Mouse (Mus musculus) left cerebral cortex, postnatal 36 days (tissue): ENCODE data around the gene Eef1akmt2. TPM values are rescaled to one million over a fixed set of nuclear protein-coding genes. Genes with fewer than 3 reads are reported as not detected.

Experiments used
- DNase-seq, 2 experiments: peaks; one replicate each; pipeline ENCODE4 v3.0.0; 2021 to 2022; ENCODE audit warnings: low spot score in 2 of 2, mixed read lengths in 1 of 2
- intact Hi-C: fragments of 180-260 bp; cut with DNase I; formaldehyde crosslinking; loops from one replicate; pipeline ENCODE4 v1.15.1; 2025
- total RNA-seq, 2 experiments: library from RNA; stranded (reverse); gene quantifications; 2 replicates each; pipeline ENCODE4 v1.2.3; 2021

Eef1akmt2 gene
- 10 to 100 TPM; 32.5 to 37.2 TPM for total RNA-seq

- intact Hi-C loops, result loop anchor here (5.0 kb wide), 1 partner anchor 40 kb away; the partner anchor contains the start of gene Fam53b
- DNase-seq, result peak; percentile 85 to 87
Observed at GRCm38 (mm10) chr7:132852173-132852844, at the start of gene Eef1akmt2. TSS of gene Eef1akmt2 (minus strand) at chr7:132852673.

- DNase-seq, result no peak
- intact Hi-C loops, result no loop called here
Observed at GRCm38 (mm10) chr7:132900826-132901531, 48.5 kb upstream of the Eef1akmt2 start.

GRCm38 (mm10) chr7:132898234-132898633 lies 45.8 kb upstream of the Eef1akmt2 start:
- intact Hi-C loops, result no loop called here

GRCm38 (mm10) chr7:132897258-132897657 lies 44.8 kb upstream of the Eef1akmt2 start:
- DNase-seq, result no peak
- intact Hi-C loops, result no loop called here

More at GRCm38 (mm10) chr7:132898234-132898633, 45.8 kb upstream of the Eef1akmt2 start:
- DNase-seq, result no peak

- no peak for DNase-seq
- intact Hi-C loops, result no loop called here
Observed at GRCm38 (mm10) chr7:132896206-132896815, 43.8 kb upstream of the Eef1akmt2 start.

- intact Hi-C loops, result no loop called here
- no peak for DNase-seq
Observed at GRCm38 (mm10) chr7:132894841-132895555, 42.5 kb upstream of the Eef1akmt2 start.

- no peak for DNase-seq
- intact Hi-C loops, result no loop called here
Observed at GRCm38 (mm10) chr7:132893336-132893735, 40.9 kb upstream of the Eef1akmt2 start.

- DNase-seq, result no peak
- intact Hi-C loops, result no loop called here
Observed at GRCm38 (mm10) chr7:132892806-132893205, 40.3 kb upstream of the Eef1akmt2 start.

GRCm38 (mm10) chr7:132892311-132892661 lies 39.8 kb upstream of the Eef1akmt2 start:
- intact Hi-C loops, result no loop called here
- no peak for DNase-seq

- intact Hi-C loops, result no loop called here
- DNase-seq, result no peak
Observed at GRCm38 (mm10) chr7:132891561-132892310, 39.3 kb upstream of the Eef1akmt2 start.

- no peak for DNase-seq
- intact Hi-C loops, result no loop called here
Observed at GRCm38 (mm10) chr7:132890201-132890600, 37.7 kb upstream of the Eef1akmt2 start.

GRCm38 (mm10) chr7:132889691-132890090 lies 37.2 kb upstream of the Eef1akmt2 start:
- DNase-seq, result no peak
- intact Hi-C loops, result loop anchor here (10.0 kb wide), 1 partner anchor 115 kb away; no protein-coding TSS in a partner anchor

GRCm38 (mm10) chr7:132888518-132889249 lies 36.2 kb upstream of the Eef1akmt2 start:
- intact Hi-C loops, result loop anchor here (10.0 kb wide), 1 partner anchor 116 kb away; no protein-coding TSS in a partner anchor
- DNase-seq, result no peak

- intact Hi-C loops, result loop anchor here (10.0 kb wide), 1 partner anchor 117 kb away; no protein-coding TSS in a partner anchor
- no peak for DNase-seq
Observed at GRCm38 (mm10) chr7:132888052-132888451, 35.6 kb upstream of the Eef1akmt2 start.

GRCm38 (mm10) chr7:132887019-132887804 lies 34.7 kb upstream of the Eef1akmt2 start:
- no peak for DNase-seq
- intact Hi-C loops, result loop anchor here (10.0 kb wide), 1 partner anchor 118 kb away; no protein-coding TSS in a partner anchor

- no peak for DNase-seq
- intact Hi-C loops, result loop anchor here (10.0 kb wide), 1 partner anchor 121 kb away; no protein-coding TSS in a partner anchor
Observed at GRCm38 (mm10) chr7:132884031-132884430, 31.6 kb upstream of the Eef1akmt2 start.

- intact Hi-C loops, result loop anchor here (10.0 kb wide), 1 partner anchor 122 kb away; no protein-coding TSS in a partner anchor
- no peak for DNase-seq
Observed at GRCm38 (mm10) chr7:132882343-132882742, 29.9 kb upstream of the Eef1akmt2 start.
